Mouse (Mus musculus) E14TG2a.4 (cell line): Measurements from ENCODE around the gene Pgp.

Experiments
- CTCF ChIP-seq: conservative IDR thresholded peaks from 2 replicates; pipeline ENCODE4 v1.5.1; 2014; ENCODE audit warnings: low read length
- POU5F1 ChIP-seq: IDR thresholded peaks from 2 replicates; pipeline ENCODE4 v1.6.1; 2014; ENCODE audit warnings: low read length, borderline replicate concordance

GRCm38 (mm10) chr17:24495443-24495842 lies 25.3 kb downstream of the Pgp start:
- TF ChIP-seq CTCF (no peak), POU5F1 (no peak)
